Mouse (Mus musculus) hindbrain, embryonic 14.5 days (tissue): ENCODE results near the gene Fkrp. TPM values are rescaled to one million over a fixed set of nuclear protein-coding genes. Genes with fewer than 3 reads are reported as not detected.
A peak's percentile ranks its signal among the peaks of the same experiment; 100 is the strongest.

Experiments
- ATAC-seq: fragments of 200-750 bp; cut with Nextera tagmentation; 2 replicates; pipeline ENCODE4 v1.8.0; 2017; ENCODE audit warnings: moderate number of reproducible peaks, mild to moderate bottlenecking, moderate TSS enrichment, moderate library complexity; ENCODE audit not compliant: low FRiP score
- DNase-seq: peaks from one replicate; pipeline ENCODE4 v3.0.0-alpha.2; 2015; ENCODE audit warnings: low spot score
- H3K27ac ChIP-seq: fragments of 300-500 bp; sonication (generic); 2 replicates; pipeline ENCODE4 v1.5.1; 2014; ENCODE audit warnings: mild to moderate bottlenecking, moderate library complexity
- H3K27me3 ChIP-seq: fragments of 300-500 bp; sonication (generic); 2 replicates; pipeline ENCODE4 v1.6.1; 2014; ENCODE audit warnings: mild to moderate bottlenecking, low read length, mixed read lengths; ENCODE audit not compliant: control insufficient read depth, insufficient read depth
- H3K36me3 ChIP-seq: fragments of 300-500 bp; sonication (generic); replicated peaks from 2 replicates; pipeline ENCODE4 v1.6.1; 2014; ENCODE audit not compliant: control insufficient read depth, insufficient read depth
- H3K4me1 ChIP-seq: fragments of 300-500 bp; sonication (generic); replicated peaks from 2 replicates; pipeline ENCODE4 v1.6.1; 2014; ENCODE audit warnings: antibody characterized with exemption, low read length, mixed read lengths; ENCODE audit not compliant: control insufficient read depth, insufficient read depth
- H3K4me2 ChIP-seq: fragments of 300-500 bp; sonication (generic); replicated peaks from 2 replicates; pipeline ENCODE4 v1.6.1; 2014; ENCODE audit warnings: mild to moderate bottlenecking, moderate library complexity
- H3K4me3 ChIP-seq: fragments of 300-500 bp; sonication (generic); replicated peaks from 2 replicates; pipeline ENCODE4 v1.5.1; 2014; ENCODE audit warnings: mild to moderate bottlenecking, low read length
- H3K9ac ChIP-seq: fragments of 300-500 bp; sonication (generic); 2 replicates; pipeline ENCODE4 v1.6.1; 2014
- H3K9me3 ChIP-seq: fragments of 300-500 bp; sonication (generic); 2 replicates; pipeline ENCODE4 v1.6.1; 2016; ENCODE audit warnings: low read length; ENCODE audit not compliant: control insufficient read depth
- WGBS: fragments of 180-500 bp; shearing (Covaris S2); extraction: QIAGEN DNeasy Blood & Tissue Kit; methylation state at CpG from one replicate; pipeline ENCODE4 v1.1.7; 2014; 5-methylcytosine and 5-hydroxymethylcytosine counted together
- polyA plus RNA-seq: library from polyadenylated mRNA; unstranded; fragments of >200 nt; fragmentation: Nextera tagmentation; extraction: Ambion mirVana; gene quantifications from 2 replicates; pipeline ENCODE4 v1.2.1, GENCODE M21; 2014

Gene Fkrp
- polyA plus RNA-seq, 1 experiment from 2014 or later = 44.7 TPM

- no peak overlapping the region for H3K9ac ChIP-seq
- no peaks in the 10 kb centered on the region for H3K27me3 ChIP-seq
- DNase-seq (no peak), ATAC-seq (no peak)
- peaks cover 29% of the 10 kb centered on the region for H3K36me3 ChIP-seq
- H3K4me1 ChIP-seq = peaks cover 45% of the 10 kb centered on the region
- no peak overlapping the region for H3K27ac ChIP-seq
- H3K4me3 ChIP-seq = no peak overlapping the region
- H3K4me2 ChIP-seq = no peak overlapping the region
- H3K9me3 ChIP-seq = no peaks in the 10 kb centered on the region
- 76% methylated on average over 5 of the region's 5 CpGs for WGBS
Measured at GRCm38 (mm10) chr7:16820271-16820763, 3.8 kb upstream of the Fkrp start.

- H3K4me1 ChIP-seq = peaks cover 50% of the 10 kb centered on the region
Measured at GRCm38 (mm10) chr7:16819794-16820193, 3.3 kb upstream of the Fkrp start.

GRCm38 (mm10) chr7:16817693-16818092 lies 1.2 kb upstream of the Fkrp start:
- no peak for DNase-seq

More at GRCm38 (mm10) chr7:16819794-16820193, 3.3 kb upstream of the Fkrp start:
- H3K4me2 ChIP-seq = 0 out of 2 replicates have a peak overlapping the region, but pooled peaks have one; percentile 4
- H3K9me3 ChIP-seq = no peaks in the 10 kb centered on the region
- WGBS = 77% methylated on average over 5 of the region's 5 CpGs
- peaks cover 24% of the 10 kb centered on the region for H3K36me3 ChIP-seq
- H3K9ac ChIP-seq = no peak overlapping the region
- no peak overlapping the region for H3K4me3 ChIP-seq
- H3K27ac ChIP-seq = no peak overlapping the region
- ATAC-seq (no peak), DNase-seq (no peak)
- H3K27me3 ChIP-seq = no peaks in the 10 kb centered on the region

GRCm38 (mm10) chr7:16816078-16816474 lies 456 bp downstream of the Fkrp start:
- DNase-seq = peak; percentile 92

More at GRCm38 (mm10) chr7:16817693-16818092, 1.2 kb upstream of the Fkrp start:
- ATAC-seq = no peak
- H3K27ac ChIP-seq = peak overlapping the region; percentile 100
- peak overlapping the region; percentile 94 for H3K4me3 ChIP-seq
- peak overlapping the region; percentile 89 for H3K4me2 ChIP-seq
- H3K9ac ChIP-seq = peak overlapping the region; percentile 99
- WGBS = 43% methylated on average over 3 of the region's 3 CpGs
- peaks cover 4% of the 10 kb centered on the region for H3K27me3 ChIP-seq
- peaks cover 9% of the 10 kb centered on the region for H3K36me3 ChIP-seq
- peaks cover 64% of the 10 kb centered on the region for H3K4me1 ChIP-seq
- H3K9me3 ChIP-seq = no peaks in the 10 kb centered on the region

GRCm38 (mm10) chr7:16815351-16815941 lies 1.1 kb downstream of the Fkrp start, which contains the start of gene Strn4:
Gene Strn4 (plus strand): TSS chr7:16815889.
- H3K4me3 ChIP-seq = peak within 1 kb of the TSS; percentile 94
- DNase-seq (peak; percentile 85), ATAC-seq (peak; percentile 85)
- H3K27ac ChIP-seq = peak within 1 kb of the TSS; percentile 100
- H3K4me1 ChIP-seq = peaks cover 70% of the 10 kb centered on the region
- 0% methylated on average over 1 of the region's 1 CpGs for WGBS
- H3K9ac ChIP-seq = peak within 1 kb of the TSS; percentile 99
- peak within 1 kb of the TSS; percentile 89 for H3K4me2 ChIP-seq
- H3K9me3 ChIP-seq = no peaks in the 10 kb centered on the region
- H3K27me3 ChIP-seq = peaks cover 5% of the 10 kb centered on the region
- H3K36me3 ChIP-seq = 0 out of 2 replicates have a peak, but pooled peaks cover 5% of the 10 kb centered on the region

More at GRCm38 (mm10) chr7:16816078-16816474, 456 bp downstream of the Fkrp start:
- Histone ChIP-seq H3K36me3 (0 out of 2 replicates have a peak, but pooled peaks cover 5% of the 10 kb centered on the region), H3K4me1 (peaks cover 69% of the 10 kb centered on the region), H3K27me3 (peaks cover 5% of the 10 kb centered on the region), H3K9me3 (no peaks in the 10 kb centered on the region), H3K9ac (peak overlapping the region; percentile 99), H3K4me2 (peak overlapping the region; percentile 89), H3K4me3 (peak overlapping the region; percentile 94), H3K27ac (peak overlapping the region; percentile 100)
- 0% methylated on average over 11 of the region's 55 CpGs for WGBS
- ATAC-seq = peak; percentile 80

GRCm38 (mm10) chr7:16812505-16812904 lies 4.0 kb downstream of the Fkrp start:
- Histone ChIP-seq H3K27me3 (peaks cover 5% of the 10 kb centered on the region), H3K4me1 (peaks cover 46% of the 10 kb centered on the region), H3K4me3 (no peak overlapping the region; the same call in 1 of the 2 replicates), H3K36me3 (peaks cover 19% of the 10 kb centered on the region; the same call in 1 of the 2 replicates), H3K27ac (peak overlapping the region; percentile 94; the same call in 1 of the 2 replicates), H3K9ac (peak overlapping the region; percentile 78; the same call in 1 of the 2 replicates), H3K4me2 (peak overlapping the region; percentile 86; the same call in 1 of the 2 replicates), H3K9me3 (no peaks in the 10 kb centered on the region)
- WGBS = 74% methylated on average over 2 of the region's 2 CpGs
- DNase-seq (no peak), ATAC-seq (no peak)

GRCm38 (mm10) chr7:16811649-16812070 lies 4.9 kb downstream of the Fkrp start:
- no peak for DNase-seq
- Histone ChIP-seq H3K4me1 (peaks cover 42% of the 10 kb centered on the region), H3K4me2 (peak overlapping the region; percentile 86), H3K9me3 (no peaks in the 10 kb centered on the region), H3K4me3 (peak overlapping the region; percentile 52), H3K27me3 (peaks cover 5% of the 10 kb centered on the region), H3K27ac (peak overlapping the region; percentile 94), H3K9ac (peak overlapping the region; percentile 78), H3K36me3 (peaks cover 22% of the 10 kb centered on the region; the same call in 1 of the 2 replicates)
- ATAC-seq = no peak
- 8% methylated on average over 17 of the region's 17 CpGs for WGBS

GRCm38 (mm10) chr7:16810920-16811648 lies 5.4 kb downstream of the Fkrp start:
- DNase-seq = peak; percentile 64
- Histone ChIP-seq H3K9ac (peak overlapping the region; percentile 78), H3K4me1 (peaks cover 42% of the 10 kb centered on the region), H3K9me3 (no peaks in the 10 kb centered on the region), H3K4me3 (peak overlapping the region; percentile 52), H3K27ac (peak overlapping the region; percentile 94), H3K27me3 (peaks cover 5% of the 10 kb centered on the region), H3K4me2 (peak overlapping the region; percentile 86), H3K36me3 (peaks cover 25% of the 10 kb centered on the region; the same call in 1 of the 2 replicates)
- ATAC-seq = peak; percentile 38
- WGBS = 4% methylated on average over 76 of the region's 90 CpGs
